Mouse (Mus musculus): ENCODE measurements at regions not wholly inside any gene's neighbourhood (a gene's known extent, or its start where the extent isn't known, plus 50 kb on each side); places are given as distances from the start of the nearest gene placed in this dataset.

DNA sequence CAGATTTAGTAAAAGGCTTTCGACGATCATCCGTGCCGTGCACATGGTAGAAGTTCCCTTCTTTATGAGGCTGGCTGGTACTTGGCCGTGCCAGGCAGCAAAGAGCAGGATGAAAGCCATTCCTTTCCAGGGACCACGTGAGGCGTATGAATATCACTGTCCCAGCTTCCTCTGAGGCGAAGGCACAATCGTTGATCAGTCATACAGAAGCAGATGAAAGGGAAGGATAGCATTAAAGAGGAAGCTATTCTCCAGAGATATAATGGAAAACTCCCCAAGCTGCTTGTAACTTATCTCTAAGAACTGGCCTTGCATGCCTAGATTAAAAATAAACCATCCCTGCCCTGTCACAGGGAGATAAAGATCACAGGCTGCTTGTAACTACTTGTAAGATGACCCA lies 103.5 kb upstream of the Kcnj6 start:
- no peaks in the 10 kb centered on the region for H3K36me3 ChIP-seq (replicated peaks in 1 of 2; ENCODE audit: control insufficient read depth in 1 of 2, insufficient read depth in 1 of 2, low read length in 1 of 2)
- no peak overlapping the region for H3K4me3 ChIP-seq (replicated peaks in 1 of 3; ENCODE audit: low read depth in 2 of 3, low read length in 2 of 3, poor library complexity in 1 of 3)
- TF ChIP-seq TBP (conservative IDR thresholded peaks at IDR 0.05; ENCODE audit: low read depth, low read length) (no peak), CHD1 (IDR thresholded peaks at IDR 0.05; ENCODE audit: low read depth, low read length) (no peak), ZC3H11A (IDR thresholded peaks at IDR 0.05; ENCODE audit: low read depth, low read length) (no peak), MAX (IDR thresholded peaks at IDR 0.05; ENCODE audit: low read length) (no peak), E2F4 (IDR thresholded peaks at IDR 0.05; ENCODE audit: insufficient replicate concordance, low read depth, low read length) (no peak), ZMIZ1 (IDR thresholded peaks at IDR 0.05; ENCODE audit: low read depth, low read length) (no peak), USF1 (IDR thresholded peaks at IDR 0.05; ENCODE audit: low read depth, low read length) (no peak), JUN (IDR thresholded peaks at IDR 0.05; ENCODE audit: insufficient read depth, low read depth, low read length) (no peak), MEF2A (IDR thresholded peaks at IDR 0.05; ENCODE audit: borderline replicate concordance, low read depth, low read length) (no peak), SIN3A (IDR thresholded peaks at IDR 0.05; ENCODE audit: low read length) (no peak), NRF1 (IDR thresholded peaks at IDR 0.05; ENCODE audit: low read depth, low read length) (no peak), EP300 (IDR thresholded peaks at IDR 0.05; ENCODE audit: low read length) (no peak), SMC3 (IDR thresholded peaks at IDR 0.05; ENCODE audit: low read depth, low read length) (no peak), MAZ (IDR thresholded peaks at IDR 0.05; ENCODE audit: low read depth, low read length) (no peak)
- H3K27me3 ChIP-seq (replicated peaks): peaks cover 72% of the 10 kb centered on the region
- in situ Hi-C loops (cut with MboI; ENCODE audit: low pct_ligation_motif_present, low pct_unique_long_range_greater_than_20kb, low sequenced_read_pairs) (no loop called here), dilution Hi-C loops (cut with MboI; ENCODE audit: extremely low pct_ligation_motif_present, extremely low pct_unique_long_range_greater_than_20kb, low sequenced_read_pairs) (no loop called here)
- no peaks in the 10 kb centered on the region for H3K4me1 ChIP-seq (ENCODE audit: control insufficient read depth in 1 of 2, insufficient read depth in 2 of 2)
- no peaks in the 10 kb centered on the region for H3K9me3 ChIP-seq (replicated peaks; ENCODE audit: low read length)
- no peak for DNase-seq (ENCODE audit: extremely low read depth)
- H3K79me2 ChIP-seq (replicated peaks; ENCODE audit: control insufficient read depth, extremely low read depth, insufficient read depth, poor library complexity, severe bottlenecking): no peaks in the 10 kb centered on the region
- no peak overlapping the region for H3K9ac ChIP-seq (ENCODE audit: insufficient read depth, low read depth)
- H3K27ac ChIP-seq (ENCODE audit: insufficient read depth, low read depth): no peak overlapping the region
- no peak overlapping the region for H3K4me2 ChIP-seq (ENCODE audit: insufficient read depth, low read depth, poor library complexity, severe bottlenecking)

DNA sequence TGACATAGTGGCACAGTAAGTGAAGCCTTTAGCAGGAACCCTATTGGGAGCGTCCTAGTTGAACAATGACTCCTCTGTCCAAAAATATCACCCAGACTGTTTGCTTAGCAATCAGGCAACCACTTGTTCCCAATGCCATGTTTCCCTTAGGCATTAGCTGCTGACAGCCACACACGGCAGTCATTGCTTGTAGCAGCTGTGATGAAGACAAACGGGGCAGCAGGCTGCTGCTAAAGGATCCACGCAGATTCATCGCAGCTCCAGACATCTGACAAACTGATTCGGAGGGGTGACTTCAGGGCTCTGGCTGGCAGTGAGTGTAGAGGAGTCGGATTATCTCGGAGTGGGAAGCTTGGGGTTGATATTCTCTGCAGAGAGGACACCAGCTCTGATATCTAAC lies 120.0 kb upstream of the Kcnj6 start:
- H3K4me3 ChIP-seq (replicated peaks in 1 of 3; ENCODE audit: low read depth in 2 of 3, low read length in 2 of 3, poor library complexity in 1 of 3): no peak overlapping the region
- no peaks in the 10 kb centered on the region for H3K9me3 ChIP-seq (replicated peaks; ENCODE audit: low read length)
- H3K9ac ChIP-seq (ENCODE audit: insufficient read depth, low read depth): no peak overlapping the region
- H3K79me2 ChIP-seq (replicated peaks; ENCODE audit: control insufficient read depth, extremely low read depth, insufficient read depth, poor library complexity, severe bottlenecking): no peaks in the 10 kb centered on the region
- H3K36me3 ChIP-seq (replicated peaks in 1 of 2; ENCODE audit: control insufficient read depth in 1 of 2, insufficient read depth in 1 of 2, low read length in 1 of 2): no peaks in the 10 kb centered on the region
- peaks cover 86% of the 10 kb centered on the region for H3K27me3 ChIP-seq (replicated peaks)
- dilution Hi-C loops (cut with MboI; ENCODE audit: extremely low pct_ligation_motif_present, extremely low pct_unique_long_range_greater_than_20kb, low sequenced_read_pairs) (no loop called here), in situ Hi-C loops (cut with MboI; ENCODE audit: low pct_ligation_motif_present, low pct_unique_long_range_greater_than_20kb, low sequenced_read_pairs) (no loop called here)
- H3K27ac ChIP-seq (ENCODE audit: insufficient read depth, low read depth): no peak overlapping the region
- no peak overlapping the region for H3K4me2 ChIP-seq (ENCODE audit: insufficient read depth, low read depth, poor library complexity, severe bottlenecking)
- no peak for DNase-seq (ENCODE audit: extremely low read depth)
- TF ChIP-seq NRF1 (IDR thresholded peaks at IDR 0.05; ENCODE audit: low read depth, low read length): no peak
- no peak for TF ChIP-seq ELF1 (IDR thresholded peaks at IDR 0.05; ENCODE audit: low read depth, low read length)
- no peak for TF ChIP-seq MAX (IDR thresholded peaks at IDR 0.05; ENCODE audit: low read length)
- peaks cover 0 to 4% of the 10 kb centered on the region in 2 experiments; a peak in 2 of 4 replicates for H3K4me1 ChIP-seq (ENCODE audit: control insufficient read depth in 1 of 2, insufficient read depth in 2 of 2)
